Mouse (Mus musculus) midbrain, embryonic 10.5 days (tissue): ENCODE results near the gene Medag. TPM values are rescaled to one million over a fixed set of nuclear protein-coding genes. Genes with fewer than 3 reads are reported as not detected.

Experiments
- DNase-seq: peaks from one replicate; pipeline ENCODE4 v3.0.0-alpha.2; 2017; ENCODE audit warnings: low spot score
- H3K27ac ChIP-seq: fragments of 300-500 bp; sonication (generic); replicated peaks from 2 replicates; pipeline ENCODE4 v1.5.1; 2016; ENCODE audit warnings: mild to moderate bottlenecking
- H3K27me3 ChIP-seq: fragments of 300-500 bp; sonication (generic); 2 replicates; pipeline ENCODE4 v1.6.1; 2016; ENCODE audit warnings: low read depth, mild to moderate bottlenecking; ENCODE audit not compliant: poor library complexity, severe bottlenecking
- H3K36me3 ChIP-seq: fragments of 300-500 bp; sonication (generic); 2 replicates; pipeline ENCODE4 v1.6.1; 2016; ENCODE audit warnings: mild to moderate bottlenecking, moderate library complexity
- H3K4me1 ChIP-seq: fragments of 300-500 bp; sonication (generic); 2 replicates; pipeline ENCODE4 v1.6.1; 2016
- H3K4me3 ChIP-seq: fragments of 300-500 bp; sonication (generic); 2 replicates; pipeline ENCODE4 v1.5.1; 2016; ENCODE audit warnings: mild to moderate bottlenecking, moderate library complexity
- H3K9me3 ChIP-seq: fragments of 300-500 bp; sonication (generic); replicated peaks from 2 replicates; pipeline ENCODE4 v1.6.1; 2016; ENCODE audit warnings: mild to moderate bottlenecking
- WGBS: fragments of 180-500 bp; shearing (Covaris S2); methylation state at CpG from one replicate; pipeline ENCODE4 v1.1.7; 2016; 5-methylcytosine and 5-hydroxymethylcytosine counted together
- polyA plus RNA-seq: library from polyadenylated mRNA; unstranded; fragments of >200 nt; fragmentation: Nextera tagmentation; extraction: Ambion mirVana; gene quantifications from 2 replicates; pipeline ENCODE4 v1.2.1, GENCODE M21; 2016

The Medag gene
- polyA plus RNA-seq, 1 experiment from 2014 or later: 0.57 TPM

- H3K27ac ChIP-seq: peak within 1 kb of the TSS; percentile 95
- no peaks in the 10 kb centered on the region for H3K36me3 ChIP-seq
- peak within 1 kb of the TSS; percentile 56 for H3K4me3 ChIP-seq
- H3K4me1 ChIP-seq: peaks cover 47% of the 10 kb centered on the region
- no peaks in the 10 kb centered on the region for H3K9me3 ChIP-seq
- peak; percentile 94 for DNase-seq
- H3K27me3 ChIP-seq: peaks cover 23% of the 10 kb centered on the region
- WGBS: 1% methylated on average over 25 of the region's 25 CpGs
These were observed 28.1 kb downstream of the Medag start, which contains the start of gene Tex26 for GRCm38 (mm10) chr5:149439531-149440179. Tex26 (plus strand) TSS chr5:149439660.

GRCm38 (mm10) chr5:149440180-149440573, 28.6 kb downstream of the Medag start:
- under 1% methylated on average over 18 of the region's 18 CpGs for WGBS
- H3K4me1 ChIP-seq: peaks cover 45% of the 10 kb centered on the region
- H3K27ac ChIP-seq: peak overlapping the region; percentile 95

GRCm38 (mm10) chr5:149441646-149442276, 30.2 kb downstream of the Medag start:
- DNase-seq: peak; percentile 53
- Histone ChIP-seq H3K36me3 (no peaks in the 10 kb centered on the region), H3K9me3 (no peaks in the 10 kb centered on the region), H3K4me3 (0 out of 2 replicates have a peak overlapping the region, but pooled peaks have one; percentile 9), H3K27ac (peak overlapping the region; percentile 95), H3K4me1 (peaks cover 44% of the 10 kb centered on the region), H3K27me3 (peaks cover 31% of the 10 kb centered on the region)
- 44% methylated on average over 14 of the region's 14 CpGs for WGBS

More at GRCm38 (mm10) chr5:149440180-149440573, 28.6 kb downstream of the Medag start:
- H3K36me3 ChIP-seq: no peaks in the 10 kb centered on the region
- no peaks in the 10 kb centered on the region for H3K9me3 ChIP-seq
- peak; percentile 84 for DNase-seq
- peak overlapping the region; percentile 56 for H3K4me3 ChIP-seq
- peaks cover 28% of the 10 kb centered on the region for H3K27me3 ChIP-seq

- Histone ChIP-seq H3K27ac (peak overlapping the region; percentile 95), H3K9me3 (no peaks in the 10 kb centered on the region), H3K36me3 (no peaks in the 10 kb centered on the region), H3K4me3 (no peak overlapping the region), H3K27me3 (peaks cover 31% of the 10 kb centered on the region), H3K4me1 (peaks cover 44% of the 10 kb centered on the region)
- peak; percentile 28 for DNase-seq
- 55% methylated on average over 15 of the region's 15 CpGs for WGBS
These were observed 30.7 kb downstream of the Medag start for GRCm38 (mm10) chr5:149442277-149442660.

GRCm38 (mm10) chr5:149444451-149444850, 32.9 kb downstream of the Medag start:
- no peak overlapping the region for H3K4me3 ChIP-seq
- 86% methylated on average over 4 of the region's 4 CpGs for whole genome bisulfite sequencing
- H3K9me3 ChIP-seq: 0 out of 2 replicates have a peak, but pooled peaks cover 5% of the 10 kb centered on the region
- peaks cover 35% of the 10 kb centered on the region for H3K4me1 ChIP-seq
- no peaks in the 10 kb centered on the region for H3K36me3 ChIP-seq
- peaks cover 31% of the 10 kb centered on the region for H3K27me3 ChIP-seq
- DNase-seq: no peak
- no peak overlapping the region for H3K27ac ChIP-seq

- Histone ChIP-seq H3K9me3 (0 out of 2 replicates have a peak, but pooled peaks cover 5% of the 10 kb centered on the region), H3K4me1 (peaks cover 14% of the 10 kb centered on the region), H3K27ac (no peak overlapping the region), H3K36me3 (no peaks in the 10 kb centered on the region), H3K27me3 (peaks cover 31% of the 10 kb centered on the region), H3K4me3 (no peak overlapping the region)
- WGBS: 87% methylated on average over 7 of the region's 7 CpGs
- DNase-seq: no peak
These were observed 34.9 kb downstream of the Medag start for GRCm38 (mm10) chr5:149446495-149446894.

- Histone ChIP-seq H3K4me3 (no peak overlapping the region), H3K27me3 (peaks cover 26% of the 10 kb centered on the region), H3K36me3 (no peaks in the 10 kb centered on the region), H3K27ac (no peak overlapping the region), H3K9me3 (peaks cover 5% of the 10 kb centered on the region; the same call in 1 of the 2 replicates), H3K4me1 (peaks cover 2% of the 10 kb centered on the region; the same call in 1 of the 2 replicates)
- no peak for DNase-seq
- WGBS: 84% methylated on average over 5 of the region's 5 CpGs
These were observed 36.2 kb downstream of the Medag start for GRCm38 (mm10) chr5:149447733-149448132.

- 0 out of 2 replicates have a peak, but pooled peaks cover 4% of the 10 kb centered on the region for H3K4me1 ChIP-seq
- H3K36me3 ChIP-seq: no peaks in the 10 kb centered on the region
- no peak overlapping the region for H3K27ac ChIP-seq
- H3K4me3 ChIP-seq: no peak overlapping the region
- DNase-seq: no peak
- H3K27me3 ChIP-seq: peaks cover 10% of the 10 kb centered on the region
- peaks cover 5% of the 10 kb centered on the region; the same call in 1 of the 2 replicates for H3K9me3 ChIP-seq
- 83% methylated on average over 7 of the region's 7 CpGs for WGBS
These were observed 37.9 kb downstream of the Medag start for GRCm38 (mm10) chr5:149449406-149449805.

- Histone ChIP-seq H3K4me3 (no peak overlapping the region), H3K27me3 (no peaks in the 10 kb centered on the region), H3K36me3 (no peaks in the 10 kb centered on the region), H3K27ac (no peak overlapping the region), H3K4me1 (0 out of 2 replicates have a peak, but pooled peaks cover 4% of the 10 kb centered on the region), H3K9me3 (peaks cover 5% of the 10 kb centered on the region; the same call in 1 of the 2 replicates)
- DNase-seq: no peak
- WGBS: 91% methylated on average over 7 of the region's 7 CpGs
These were observed 39.7 kb downstream of the Medag start for GRCm38 (mm10) chr5:149451209-149451681.

- WGBS: 27% methylated on average over 6 of the region's 6 CpGs
- Histone ChIP-seq H3K27me3 (no peaks in the 10 kb centered on the region), H3K9me3 (no peaks in the 10 kb centered on the region; the same call in 1 of the 2 replicates), H3K4me1 (peaks cover 16% of the 10 kb centered on the region), H3K27ac (no peak overlapping the region), H3K36me3 (no peaks in the 10 kb centered on the region), H3K4me3 (no peak overlapping the region)
- peak; percentile 76 for DNase-seq
These were observed 42.7 kb downstream of the Medag start for GRCm38 (mm10) chr5:149454281-149454680.

- Histone ChIP-seq H3K4me3 (no peak overlapping the region), H3K27me3 (no peaks in the 10 kb centered on the region), H3K9me3 (no peaks in the 10 kb centered on the region; the same call in 1 of the 2 replicates), H3K4me1 (peaks cover 18% of the 10 kb centered on the region), H3K36me3 (no peaks in the 10 kb centered on the region), H3K27ac (0 out of 2 replicates have a peak overlapping the region, but pooled peaks have one; percentile 23)
- DNase-seq: no peak
- 90% methylated on average over 7 of the region's 7 CpGs for WGBS
These were observed 45.0 kb downstream of the Medag start for GRCm38 (mm10) chr5:149456544-149456943.

GRCm38 (mm10) chr5:149462071-149462470, 50.5 kb downstream of the Medag start:
- DNase-seq: no peak
- no peaks in the 10 kb centered on the region for H3K36me3 ChIP-seq
- H3K27me3 ChIP-seq: no peaks in the 10 kb centered on the region
- no peak overlapping the region for H3K27ac ChIP-seq
- 87% methylated on average over 3 of the region's 3 CpGs for WGBS
- no peaks in the 10 kb centered on the region for H3K9me3 ChIP-seq
- peaks cover 27% of the 10 kb centered on the region for H3K4me1 ChIP-seq
- H3K4me3 ChIP-seq: no peak overlapping the region
